Mouse (Mus musculus): Measurements from ENCODE around the gene Rap2c.

DNA sequence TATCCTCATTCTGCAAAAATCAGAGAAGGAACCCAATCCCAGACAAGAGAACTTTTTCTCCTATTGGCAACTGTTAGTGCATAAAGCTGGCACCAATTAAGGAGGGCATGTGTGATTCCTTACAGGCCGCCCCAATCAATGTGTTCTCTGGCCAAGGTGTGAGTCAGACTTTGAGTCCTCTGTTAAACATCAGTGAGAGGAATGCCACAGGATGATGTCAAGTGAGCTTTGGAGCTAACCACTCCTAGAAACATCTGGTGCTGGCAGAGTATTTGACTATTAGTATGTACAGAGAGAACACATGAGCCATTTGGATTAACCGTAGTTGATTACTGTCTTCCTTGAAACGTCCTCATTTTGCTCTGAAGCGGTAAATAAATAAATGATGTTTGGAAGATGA lies 40.9 kb upstream of the Rap2c start:
- TF ChIP-seq TCF3 (IDR thresholded peaks at IDR 0.05; ENCODE audit: insufficient read length, low read depth), result no peak
- no peak for TF ChIP-seq POLR2A (IDR thresholded peaks at IDR 0.05; ENCODE audit: insufficient read length, low read depth)
- no peak for TF ChIP-seq MAX (IDR thresholded peaks at IDR 0.05; ENCODE audit: low read depth)
- TF ChIP-seq CEBPB (IDR thresholded peaks at IDR 0.05; ENCODE audit: insufficient read depth, poor library complexity, severe bottlenecking), result no peak
- no peak for TF ChIP-seq MYOD1 (IDR thresholded peaks at IDR 0.05; ENCODE audit: control insufficient read depth in 1 of 3, insufficient read length in 2 of 3, low read depth in 2 of 3)
- no peak for TF ChIP-seq USF1 (IDR thresholded peaks at IDR 0.05; ENCODE audit: low read depth)
- no peak for TF ChIP-seq MYOG (IDR thresholded peaks at IDR 0.05; ENCODE audit: control insufficient read depth in 1 of 3, insufficient read depth in 1 of 3, insufficient read length in 2 of 3, low read depth in 2 of 3)
- TF ChIP-seq REST (IDR thresholded peaks at IDR 0.05; ENCODE audit: insufficient read depth, insufficient read length), result no peak
- no peak for TF ChIP-seq TCF12 (IDR thresholded peaks at IDR 0.05; ENCODE audit: insufficient read depth, poor library complexity, severe bottlenecking)
- no peak for TF ChIP-seq E2F4 (IDR thresholded peaks at IDR 0.05; ENCODE audit: insufficient read depth)
